Mouse (Mus musculus) NIH3T3 (cell line): Measurements from ENCODE around the gene Ubl3.

Experiments
- DNase-seq: peaks from one replicate; pipeline ENCODE4 v3.0.0-alpha.2; 2012; ENCODE audit warnings: low read depth

Ubl3 gene

DNA sequence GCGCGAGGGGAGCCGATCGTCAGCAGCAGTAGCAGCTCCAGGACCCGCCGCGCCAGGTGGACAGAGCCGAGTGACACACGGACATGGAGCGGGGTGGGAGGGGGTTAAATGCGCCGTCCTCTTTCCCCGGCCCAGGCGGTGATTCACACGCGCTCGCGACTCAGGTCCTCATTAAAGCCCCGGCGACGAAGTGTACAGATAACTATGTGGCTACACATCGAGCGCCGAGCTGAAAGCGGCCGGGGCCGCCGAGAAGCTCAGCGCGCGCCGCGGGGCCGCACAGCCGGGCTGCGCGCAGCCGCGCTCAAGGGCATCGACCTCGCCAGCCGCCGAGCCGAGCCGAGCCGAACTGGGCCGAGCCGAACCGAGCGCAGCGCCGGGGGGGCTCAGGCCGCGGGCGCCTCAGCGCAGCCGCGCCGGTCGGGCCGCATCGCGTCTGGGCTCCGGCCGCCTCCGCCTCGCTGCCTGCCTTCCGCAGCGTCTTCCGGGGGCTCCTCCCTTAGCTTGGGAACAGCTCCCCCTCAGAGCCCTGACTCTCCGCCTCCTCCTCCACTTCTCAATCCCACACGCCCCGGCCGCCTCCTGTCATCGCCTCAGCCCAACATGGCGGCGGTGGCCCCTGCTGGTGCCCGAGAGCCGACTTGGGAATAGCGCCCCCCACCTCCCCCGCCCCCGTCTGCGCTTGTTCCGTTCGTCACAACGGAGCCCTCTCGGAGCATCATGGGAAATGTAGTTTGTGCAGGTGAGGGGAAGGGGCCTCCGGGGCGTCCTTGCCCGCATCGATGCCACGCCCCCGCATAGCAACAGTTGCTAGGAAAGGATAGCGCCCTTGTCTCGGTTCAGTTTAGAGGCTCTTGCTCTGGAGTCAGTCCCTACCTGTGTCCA is at the start of gene Ubl3:
TSS of gene Ubl3 (minus strand) at position 603 of the 885 bp plus-strand sequence.
- peak; percentile 97 for DNase-seq

DNA sequence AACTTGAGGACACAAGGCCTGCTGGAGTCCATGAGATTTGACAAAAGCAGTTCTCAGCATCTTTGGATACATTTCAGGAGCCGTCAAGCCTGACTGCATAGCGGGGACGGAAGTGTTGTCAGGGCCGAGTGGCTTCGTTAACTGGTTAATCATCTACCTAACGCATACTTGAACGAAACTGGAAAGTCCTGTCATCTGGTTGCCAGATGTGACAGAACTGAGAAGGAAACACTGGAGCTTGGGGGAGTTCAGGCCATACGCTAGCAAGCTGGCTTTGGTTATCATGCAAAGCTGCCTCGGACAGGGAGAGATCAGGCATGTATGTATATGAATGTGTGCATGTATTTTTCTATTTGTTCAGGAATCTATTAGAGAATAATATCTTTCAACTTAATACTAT is 45.8 kb upstream of the Ubl3 start:
- DNase-seq, result no peak

DNA sequence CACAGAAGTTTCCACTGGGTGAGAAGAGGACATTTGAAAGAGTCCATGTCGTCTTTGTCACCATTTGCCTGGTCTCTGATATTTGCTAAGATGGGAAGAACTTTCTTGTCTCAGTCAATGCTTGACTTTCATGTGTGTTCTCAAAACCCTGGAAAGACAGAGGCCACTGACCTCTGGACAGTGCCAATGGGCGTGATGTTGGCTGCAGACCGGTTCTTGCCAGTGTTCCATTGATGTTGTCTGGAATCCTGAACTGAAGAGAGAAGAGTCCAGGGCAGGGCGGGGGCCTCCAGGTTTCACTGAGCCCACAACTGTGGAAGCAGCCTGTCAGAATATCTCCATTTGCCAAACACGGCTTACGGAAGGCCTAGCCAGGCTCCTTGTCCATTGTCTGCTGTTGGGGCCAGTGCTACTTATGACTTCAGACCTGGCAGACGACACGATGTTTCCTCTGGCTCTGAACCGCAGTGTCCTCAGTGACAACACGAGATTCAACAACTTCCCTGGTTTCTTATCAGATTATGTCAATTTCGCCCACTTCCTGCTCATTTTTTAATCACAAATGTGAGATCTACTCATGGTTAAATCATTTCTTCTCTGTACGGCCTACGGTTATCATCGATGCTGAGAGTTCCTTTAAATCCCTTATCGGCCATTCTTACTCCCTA is 43.6 kb upstream of the Ubl3 start:
- DNase-seq, result no peak

DNA sequence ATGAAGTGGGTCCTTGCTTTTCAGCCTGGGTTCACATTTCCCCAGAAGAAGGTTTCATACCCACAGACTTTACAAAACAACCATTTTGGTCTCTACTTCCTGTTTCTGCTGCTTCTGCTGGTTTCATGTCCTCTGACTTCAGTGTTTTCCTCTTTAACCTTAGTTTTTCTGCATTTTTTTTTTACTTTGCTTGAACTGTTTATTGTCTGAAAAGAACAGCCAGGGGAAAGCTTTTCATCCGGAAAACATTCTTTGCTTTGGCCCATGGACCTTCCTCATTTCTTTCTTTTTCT is 42.8 kb upstream of the Ubl3 start:
- no peak for DNase-seq

DNA sequence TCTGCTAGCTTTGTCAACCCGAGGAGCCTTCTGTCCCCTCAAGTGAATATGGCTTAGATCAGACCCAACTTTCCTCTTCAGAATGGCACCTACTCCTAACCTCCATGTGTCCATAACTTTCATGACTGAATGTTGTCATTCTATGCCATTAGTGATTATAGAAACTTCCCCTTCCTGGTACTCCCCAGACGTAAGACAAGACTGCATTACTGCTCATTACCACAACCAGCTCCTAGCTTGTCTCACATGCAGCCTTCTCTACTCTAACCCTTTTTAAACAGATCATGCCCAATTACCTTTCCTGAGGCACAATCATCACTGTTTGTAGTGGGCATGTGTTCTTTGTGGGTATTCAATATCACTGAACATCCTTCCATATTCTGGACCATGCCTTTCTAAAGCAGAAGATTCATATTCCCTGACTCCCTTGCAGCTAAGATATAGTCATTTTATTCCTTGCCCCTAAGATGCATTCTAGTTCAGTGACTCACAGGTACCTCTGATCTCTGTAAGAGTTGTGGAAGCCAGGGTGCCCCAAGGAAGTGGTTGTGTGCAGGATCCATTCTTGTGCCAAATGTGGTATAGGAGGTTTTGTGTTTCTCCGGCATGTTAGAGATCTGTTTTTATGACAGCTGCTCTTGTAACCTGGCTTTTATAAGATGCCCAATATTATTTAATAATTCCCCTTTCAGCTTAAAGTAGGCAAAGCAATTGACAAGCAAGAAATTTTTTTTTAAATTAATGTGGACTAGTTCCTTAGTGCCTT is 42.3 kb upstream of the Ubl3 start:
- DNase-seq, result no peak

DNA sequence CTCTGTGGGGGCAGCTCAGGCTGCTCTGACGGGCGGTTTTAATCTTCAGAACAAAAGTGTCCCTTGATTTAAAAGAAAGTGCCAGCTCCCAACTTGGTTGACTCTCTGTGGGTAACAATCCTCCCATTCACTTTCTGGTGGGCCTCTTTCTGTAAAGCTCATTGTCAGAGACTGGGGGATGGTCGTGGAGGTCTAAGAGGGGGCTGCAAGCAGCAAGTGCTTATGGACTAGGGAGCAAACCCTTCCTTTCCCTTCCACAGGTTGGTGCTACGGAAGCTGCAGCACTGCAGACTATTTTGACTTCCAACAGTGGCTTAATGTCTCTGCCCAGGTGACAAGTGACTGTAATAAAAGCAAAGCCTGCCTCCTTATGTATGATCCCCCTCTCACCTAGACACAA is 41.0 kb upstream of the Ubl3 start:
- DNase-seq, result no peak

DNA sequence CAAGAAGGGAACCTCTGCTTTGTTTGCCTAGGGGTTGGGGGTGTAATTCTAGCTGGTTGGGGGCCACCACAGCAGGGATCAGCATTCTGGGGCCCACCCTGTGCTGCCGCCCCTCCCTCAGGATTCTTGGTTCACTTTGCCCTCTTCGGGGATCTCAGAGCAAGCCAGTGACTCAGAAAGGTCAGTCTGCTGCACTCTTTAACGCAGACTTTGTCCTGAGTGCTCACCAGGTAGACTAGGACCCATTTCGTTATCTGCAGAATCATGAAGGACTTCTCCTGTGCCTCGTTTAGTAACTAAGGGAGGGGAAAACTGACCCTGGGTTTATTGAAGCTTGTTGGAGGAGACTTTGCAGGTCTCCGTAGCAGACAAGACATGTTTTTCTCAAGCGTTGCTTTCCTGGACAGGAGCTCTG is 38.9 kb upstream of the Ubl3 start:
- no peak for DNase-seq

DNA sequence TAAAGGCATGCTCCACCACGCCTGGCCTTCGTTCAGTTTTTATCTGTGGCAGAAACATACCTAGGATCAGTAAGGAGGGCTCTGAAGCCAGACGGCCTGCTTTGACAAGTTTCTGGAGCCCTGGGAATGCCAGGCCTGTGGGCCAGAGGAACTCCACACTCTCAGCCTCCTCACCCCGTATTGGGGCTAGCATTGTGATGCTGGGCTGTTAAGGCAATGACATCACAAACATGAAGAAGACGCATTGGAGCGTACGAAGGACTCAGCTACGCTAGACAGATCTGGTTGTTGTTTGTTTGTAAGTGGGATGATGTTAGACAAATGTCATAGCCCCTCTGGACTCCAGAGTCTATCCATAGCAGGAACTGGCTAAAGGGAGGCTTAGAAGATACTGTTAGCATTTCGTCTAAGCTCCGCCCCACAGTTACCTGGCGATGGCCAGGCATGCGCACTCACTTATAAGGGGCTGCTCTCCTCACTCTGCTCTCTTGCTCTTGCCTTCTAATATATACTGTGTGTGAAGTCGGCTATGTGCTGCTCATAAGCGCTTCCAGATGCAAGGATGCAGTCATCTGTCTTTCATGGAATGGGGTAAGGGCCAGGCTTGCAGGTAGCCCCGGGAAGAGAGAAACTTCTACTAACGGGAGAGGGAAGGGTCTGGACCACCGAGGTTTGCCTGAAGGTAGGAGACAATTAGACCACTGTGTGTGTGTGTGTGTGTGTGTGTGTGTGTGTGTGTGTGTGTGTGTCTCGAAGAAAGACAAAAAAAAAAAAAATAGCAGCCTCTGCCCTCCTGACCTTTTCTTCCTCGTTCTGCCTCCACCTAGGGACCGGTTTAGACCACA is 38.2 kb upstream of the Ubl3 start:
- DNase-seq, result no peak

DNA sequence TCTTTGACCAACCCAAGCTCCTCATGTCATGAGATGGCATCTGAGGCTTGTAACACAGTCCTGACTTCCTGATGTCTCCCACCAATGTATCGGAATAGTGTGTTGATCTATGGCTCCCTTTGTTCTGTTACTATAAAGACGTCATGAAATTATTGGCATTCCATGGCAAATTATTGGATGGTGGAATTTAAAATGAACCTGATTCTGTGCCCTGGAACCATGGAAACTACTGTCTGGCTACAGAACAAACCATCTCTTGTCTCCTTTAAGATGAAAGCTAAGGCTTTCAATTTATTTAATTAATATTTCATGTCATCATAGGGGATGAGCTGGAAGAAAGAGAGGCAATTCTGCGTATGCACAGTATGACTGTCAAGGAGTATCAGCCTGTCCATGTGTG is 36.4 kb upstream of the Ubl3 start:
- DNase-seq, result no peak

DNA sequence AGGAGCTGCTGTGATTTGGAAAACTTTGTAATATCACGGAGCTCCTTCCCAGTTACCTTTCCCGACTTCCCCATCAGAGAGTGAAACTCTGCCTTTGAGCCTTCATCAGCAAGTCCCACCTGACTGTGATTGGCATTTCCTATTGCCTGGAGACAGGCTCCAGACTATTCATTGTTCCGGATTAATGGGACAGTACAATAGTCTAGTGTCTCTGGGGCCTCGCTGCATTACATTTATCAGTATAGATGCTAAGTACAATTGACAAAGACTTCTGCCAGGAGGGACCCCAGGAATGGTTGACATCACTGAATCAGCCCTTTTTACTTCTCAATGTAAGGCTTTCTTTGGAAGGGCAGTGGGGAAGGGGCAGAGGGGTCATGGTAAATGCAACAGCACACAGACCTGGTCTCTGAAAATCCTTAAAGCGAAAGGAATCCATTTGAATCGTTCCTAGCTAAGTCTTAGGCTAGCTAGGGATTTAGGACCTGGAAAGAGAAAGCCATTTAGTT is 35.6 kb upstream of the Ubl3 start:
- DNase-seq, result no peak

DNA sequence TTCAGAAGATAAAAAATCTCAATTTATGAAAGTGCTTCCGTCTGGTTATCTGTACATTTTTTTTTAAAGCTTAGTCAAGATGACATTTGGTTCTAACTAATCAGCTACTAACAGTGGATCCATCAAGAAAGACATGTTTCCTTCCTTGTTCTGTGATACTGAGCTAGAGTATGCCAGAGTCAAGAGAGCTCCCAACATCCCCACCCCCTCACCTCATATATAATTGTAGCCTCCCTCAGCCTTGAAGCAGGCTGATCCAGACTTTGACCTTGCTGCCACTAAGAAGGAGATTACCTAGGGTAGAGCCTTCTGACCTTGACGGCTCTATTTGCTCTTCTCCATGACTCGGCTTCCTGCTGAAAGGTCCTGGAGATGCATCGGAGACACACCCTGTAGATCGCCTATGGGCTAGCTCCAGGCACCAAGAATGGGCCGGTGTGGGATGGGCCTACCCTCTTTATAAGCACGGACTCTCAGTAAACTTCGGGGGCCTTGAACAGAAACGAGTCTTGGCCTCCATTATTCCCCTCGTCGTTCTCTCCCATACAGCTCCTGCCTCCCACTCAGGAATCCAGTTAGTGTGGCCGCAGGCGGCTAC is 27.9 kb upstream of the Ubl3 start:
- DNase-seq, result no peak

DNA sequence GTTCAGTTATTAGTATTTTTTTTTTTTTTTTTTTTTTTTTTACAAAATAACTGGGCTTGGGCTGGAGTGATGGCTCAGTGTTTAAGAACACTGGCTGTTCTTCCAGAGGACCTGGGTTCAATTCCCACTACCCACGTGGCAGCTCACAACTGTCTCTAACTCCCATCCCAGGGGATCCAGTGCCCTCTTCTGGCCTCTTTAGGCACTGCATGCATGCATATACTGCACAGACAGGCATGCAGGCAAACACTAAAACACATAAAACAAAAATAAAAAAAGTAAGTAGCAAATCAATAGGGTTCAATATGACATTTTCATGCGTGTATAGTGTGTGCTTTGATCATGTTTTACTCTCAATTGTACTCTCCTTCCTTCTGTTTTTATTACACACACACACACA is 26.6 kb upstream of the Ubl3 start:
- no peak for DNase-seq

DNA sequence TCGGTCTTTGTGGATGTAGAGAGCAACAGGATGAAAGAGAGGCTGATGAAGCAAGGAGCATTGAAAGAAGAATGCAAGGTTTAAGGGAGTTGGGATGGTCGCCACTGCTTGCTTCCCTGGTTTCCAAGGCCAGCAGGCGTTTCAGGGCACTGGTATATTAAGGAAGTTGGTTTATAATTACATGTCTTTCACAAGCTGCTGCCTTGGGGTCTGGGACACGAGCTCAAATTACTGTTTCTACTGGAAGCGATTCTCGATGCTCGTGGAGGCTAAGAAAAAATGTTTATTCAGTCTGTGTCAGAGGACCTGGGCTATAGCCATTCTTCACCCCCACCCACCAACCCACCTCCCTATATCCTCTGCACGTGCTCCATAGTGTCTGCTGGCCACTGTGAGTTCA is 25.8 kb upstream of the Ubl3 start:
- no peak for DNase-seq

DNA sequence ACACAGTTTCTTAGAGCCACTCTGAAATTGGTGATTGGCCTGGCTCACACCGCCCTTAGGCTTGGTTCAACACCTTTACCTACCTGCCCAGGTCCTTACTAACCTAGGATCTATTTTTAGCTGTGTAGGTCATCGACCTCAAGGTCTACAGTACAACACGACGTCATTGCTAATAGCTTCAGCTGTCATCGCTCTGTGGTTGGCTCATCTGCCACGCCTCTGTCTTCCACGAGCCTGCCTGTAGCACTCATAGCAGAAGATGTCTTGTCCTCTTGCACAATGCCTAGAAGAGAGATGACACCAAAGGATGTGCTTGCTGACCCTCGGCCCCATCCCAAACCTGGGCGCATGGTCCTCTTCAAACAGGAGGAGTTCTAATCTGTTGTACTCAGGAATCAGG is 24.7 kb upstream of the Ubl3 start:
- no peak for DNase-seq

DNA sequence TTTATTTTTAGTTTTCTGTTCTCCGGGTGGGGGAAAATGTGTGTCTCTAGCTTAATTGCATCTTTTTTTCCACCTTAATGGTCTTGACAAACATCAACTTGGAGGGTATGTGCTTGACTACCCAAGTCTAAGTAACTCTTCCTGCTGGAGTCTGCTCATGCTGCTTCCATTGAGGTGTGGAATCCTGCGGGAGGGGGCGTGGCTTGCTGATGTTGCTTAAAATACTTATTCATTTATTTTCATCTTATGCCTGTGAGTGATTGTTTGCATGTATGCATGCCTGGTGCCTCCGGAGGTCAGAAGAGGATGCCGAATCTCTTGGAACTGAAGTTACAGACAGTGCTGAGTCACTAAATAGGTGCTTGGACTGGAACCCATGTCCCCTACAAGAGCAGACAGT is 22.6 kb upstream of the Ubl3 start:
- peak; percentile 28 for DNase-seq

DNA sequence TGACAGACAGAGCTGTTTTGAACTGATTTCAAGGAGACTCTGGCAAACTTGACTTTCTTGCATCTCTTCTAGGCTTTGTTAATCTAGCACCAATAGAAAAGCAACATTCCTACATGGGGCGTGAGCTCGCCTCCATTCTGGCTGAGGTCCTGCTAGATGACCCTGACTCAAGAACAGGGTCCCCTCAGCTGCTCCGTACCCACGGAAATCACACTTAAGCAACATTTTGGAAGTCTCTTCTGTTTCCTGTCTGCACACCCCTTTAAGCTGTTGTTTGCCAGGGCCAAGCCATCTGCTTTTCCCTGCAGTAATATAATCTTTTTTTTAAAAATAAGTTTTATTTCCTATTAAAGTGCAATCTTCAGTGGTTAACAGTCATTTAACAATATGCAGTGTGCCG is 20.1 kb upstream of the Ubl3 start:
- DNase-seq, result no peak

DNA sequence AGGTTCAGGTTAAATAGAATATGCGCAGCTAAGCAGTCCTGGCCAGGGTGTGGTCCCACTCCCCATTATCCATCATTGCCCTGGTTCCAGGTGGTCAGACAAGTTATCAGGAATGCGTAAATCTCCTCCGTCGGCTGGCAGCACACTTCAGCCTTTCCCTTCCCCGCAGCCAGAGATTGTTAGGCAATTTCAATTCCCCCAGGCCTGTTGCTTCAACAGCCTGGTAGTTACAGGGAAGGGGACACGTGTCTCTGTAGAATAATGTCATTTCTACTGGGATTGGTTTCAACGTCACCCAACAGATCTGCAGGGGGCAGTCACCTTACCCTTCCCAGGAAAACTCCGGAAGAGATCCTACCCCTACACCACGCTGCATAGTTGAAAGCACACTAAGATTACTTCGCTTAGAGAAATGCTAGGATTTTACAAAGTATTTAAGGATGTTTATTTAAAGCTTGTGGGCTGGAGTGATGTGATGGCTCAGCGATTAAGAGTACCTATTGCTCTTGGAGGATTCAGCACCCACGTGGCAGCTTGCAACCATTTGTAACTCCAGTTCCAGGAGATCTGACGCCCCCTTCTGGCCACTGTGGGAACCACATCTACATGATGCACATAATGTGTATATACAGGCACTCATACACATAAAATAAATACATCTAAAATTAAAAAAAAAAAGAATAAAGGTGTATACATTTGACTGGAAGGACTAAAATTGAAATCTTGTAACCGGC is 18.1 kb upstream of the Ubl3 start:
- DNase-seq, result no peak

DNA sequence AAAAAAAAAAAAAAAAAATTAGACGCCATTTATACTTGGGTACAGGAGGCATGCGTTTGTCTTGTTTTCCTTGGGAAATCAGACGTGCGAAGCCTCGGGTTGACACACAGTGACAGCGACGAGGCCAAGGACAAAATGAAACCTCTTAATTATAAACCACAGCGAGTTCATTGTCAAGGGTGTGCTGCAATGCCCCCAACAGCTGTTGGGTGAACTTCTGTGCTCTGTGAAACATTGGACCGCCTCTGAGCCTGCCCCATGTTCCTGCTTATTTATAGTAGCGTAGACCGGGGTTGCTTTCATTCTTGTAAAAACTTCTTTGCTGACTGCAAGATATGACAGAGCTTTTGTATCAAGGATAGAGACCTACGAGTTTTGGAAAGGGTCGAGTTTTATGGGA is 16.9 kb upstream of the Ubl3 start:
- DNase-seq, result no peak

DNA sequence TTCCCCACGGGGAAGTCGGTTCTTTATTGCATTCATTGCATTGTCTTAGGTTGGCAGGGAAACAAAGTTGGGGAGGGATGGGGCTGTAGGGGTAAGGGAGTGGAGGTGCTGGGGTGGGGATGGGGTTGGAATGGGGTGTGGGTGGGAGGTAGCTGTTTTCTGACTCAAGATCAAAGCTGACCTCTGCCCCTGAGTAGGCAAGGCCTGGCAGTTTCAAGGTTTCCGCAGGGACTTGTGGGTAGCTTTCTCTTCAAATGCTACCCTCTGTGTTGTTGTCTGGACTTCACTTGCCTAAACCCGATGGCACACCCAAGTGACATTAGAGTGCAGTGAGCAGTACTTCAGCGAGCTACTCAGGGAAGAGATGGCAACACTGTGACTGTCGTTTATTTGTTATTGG is 13.0 kb upstream of the Ubl3 start:
- DNase-seq, result no peak

DNA sequence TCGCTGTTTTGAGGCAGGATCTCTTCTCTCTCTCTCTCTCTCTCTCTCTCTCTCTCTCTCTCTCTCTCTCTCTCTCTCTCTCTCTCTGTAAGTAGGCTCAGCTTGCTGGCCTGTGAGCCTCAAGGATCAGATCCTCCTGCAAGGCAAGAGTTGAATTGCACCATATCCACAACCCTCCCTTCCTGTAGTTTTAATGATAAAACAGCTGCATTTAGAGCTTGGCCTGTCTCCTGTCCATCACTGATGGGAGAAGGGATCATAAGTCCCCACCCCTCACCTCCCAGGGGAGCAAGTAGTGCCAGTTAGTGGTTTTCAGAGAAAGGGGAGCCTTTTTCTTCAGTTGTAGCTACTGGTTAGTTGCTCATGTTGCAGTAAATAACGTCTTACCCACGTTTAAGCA is 11.5 kb upstream of the Ubl3 start:
- DNase-seq, result no peak

DNA sequence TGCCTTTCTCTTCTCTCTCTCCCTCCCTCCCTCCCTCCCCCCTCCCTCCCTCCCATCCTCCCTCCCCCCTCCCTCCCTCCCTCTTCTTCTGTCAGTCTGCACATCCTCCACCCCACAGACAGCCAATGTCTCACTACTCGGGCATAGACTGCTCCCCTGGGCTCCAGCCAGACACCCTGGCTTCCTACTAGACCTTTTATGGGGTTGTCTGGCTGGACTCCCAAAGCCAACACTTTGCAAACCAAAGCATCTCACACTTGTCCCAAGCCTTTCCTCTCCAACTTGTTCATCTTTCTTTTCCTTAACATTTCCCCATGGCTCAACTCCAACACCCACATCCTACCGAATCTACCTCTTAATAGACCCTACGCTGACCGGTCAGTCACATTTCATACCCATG is 10.7 kb upstream of the Ubl3 start:
- DNase-seq, result peak; percentile 48
